Mouse (Mus musculus) small intestine, adult 2 months (tissue): ENCODE measurements around the gene Rps3.

ENCODE experiments used
- CTCF ChIP-seq: fragments of 200-500 bp; IDR thresholded peaks from 2 replicates; pipeline ENCODE4 v1.5.1; 2012; ENCODE audit warnings: low read depth, mild to moderate bottlenecking, control low read depth, inconsistent platforms, low read length, moderate library complexity, mixed read lengths; ENCODE audit not compliant: insufficient replicate concordance, insufficient read length; ENCODE audit errors: extremely low read depth
- POLR2A ChIP-seq: fragments of 200-500 bp; IDR thresholded peaks from 2 replicates; pipeline ENCODE4 v1.6.1; 2012; ENCODE audit warnings: low read depth, mild to moderate bottlenecking, control low read depth, inconsistent platforms, low read length, moderate library complexity

DNA sequence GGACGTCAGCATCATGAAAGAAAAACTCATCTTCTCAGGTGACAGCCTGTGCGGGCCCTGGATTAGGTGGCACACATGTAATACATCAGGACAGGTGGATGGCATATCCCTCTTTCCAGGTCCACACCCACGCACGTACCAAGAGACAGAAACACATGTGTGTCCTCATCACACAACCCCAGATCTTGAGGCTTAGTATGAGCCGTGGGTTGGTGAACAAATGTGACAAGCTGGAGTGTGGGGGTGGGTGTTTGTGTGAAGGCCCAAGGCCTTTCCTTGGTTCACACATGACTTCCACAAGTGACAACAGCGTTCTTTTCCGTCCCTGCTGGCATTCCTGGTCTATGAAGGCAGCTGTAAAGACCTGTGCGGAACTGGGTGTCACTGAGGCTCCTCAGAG lies 24.7 kb downstream of the Rps3 start:
- TF ChIP-seq CTCF, result no peak
- no peak for TF ChIP-seq POLR2A
